Mouse (Mus musculus): ENCODE results near the gene Mex3a.

DNA sequence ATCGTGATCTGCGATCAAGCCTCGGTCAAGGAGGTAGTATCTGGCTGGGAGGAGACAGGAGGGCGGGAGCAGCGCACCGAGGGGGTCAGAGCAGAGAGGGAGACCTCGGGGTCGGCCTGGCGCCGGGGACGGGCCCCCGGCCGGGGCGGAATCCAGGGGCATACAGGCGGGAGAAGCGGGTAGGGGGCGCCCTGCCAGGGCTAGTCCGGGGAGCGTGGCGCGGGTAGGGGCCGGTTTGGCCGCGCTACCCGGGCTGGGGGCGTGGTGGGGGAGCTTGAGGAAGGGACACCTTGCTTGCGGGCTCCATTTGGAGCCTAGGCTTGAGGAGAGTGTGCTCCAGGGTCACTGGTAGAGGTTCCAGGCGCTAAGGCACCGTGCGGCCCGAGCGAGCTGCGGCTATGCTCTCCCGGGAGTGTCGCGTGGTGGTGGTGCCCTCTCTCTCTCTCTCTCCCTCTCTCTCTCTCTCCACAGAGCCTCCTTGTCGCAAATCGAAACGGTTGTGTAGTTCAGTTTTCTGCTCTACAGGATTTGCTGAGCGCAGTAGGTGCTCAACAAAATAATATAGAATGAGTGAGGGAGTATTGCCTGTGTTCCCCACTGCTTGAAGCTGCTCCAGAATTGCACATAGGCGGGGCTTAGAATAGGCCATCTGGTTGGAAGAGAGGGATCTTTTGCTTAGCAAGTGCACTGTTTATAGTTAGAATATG is 21.8 kb downstream of the Mex3a start:
- TF ChIP-seq CTCF (IDR thresholded peaks at IDR 0.05; ENCODE audit: low read depth) (peak; percentile 38; the same call in 1 of the 2 replicates), EP300 (optimal IDR thresholded peaks at IDR 0.05) (no peak)

All from stomach, postnatal 0 days (tissue).